Mouse (Mus musculus) adrenal gland, adult 10 weeks (tissue): Measurements from ENCODE around the gene Fstl5. TPM values are rescaled to one million over a fixed set of nuclear protein-coding genes. Genes with fewer than 3 reads are reported as not detected.

Experiments used
- polyA plus RNA-seq: library from polyadenylated mRNA; stranded (reverse); fragments of 350-450 nt; fragmentation: Illumina TruSeq; extraction: RNeasy Lipid Tissue Mini Kit (QIAGEN cat#74804); gene quantifications from one replicate; pipeline ENCODE4 v1.2.3, GENCODE M21; 2014; ENCODE audit warnings: low read depth, low replicate concordance

Gene Fstl5
- 20.6 TPM for polyA plus RNA-seq

GRCm38 (mm10) chr3:76074060-76074707 is at the start of gene Fstl5:
Gene Fstl5 (plus strand): TSS chr3:76074270.

Other genes with a start within 250 kb of the Fstl5 start
- gene Golim4, start 117.3 kb upstream of the Fstl5 start, polyA plus RNA-seq, result 358 TPM